Mouse (Mus musculus): ENCODE results near the gene Ralgps1.

The Ralgps1 gene

GRCm38 (mm10) chr2:33254318-33254985 lies 116.8 kb downstream of the Ralgps1 start:
- TF ChIP-seq GATA4 (IDR thresholded peaks at IDR 0.05; ENCODE audit: insufficient replicate concordance, low read length): no peak

GRCm38 (mm10) chr2:33253572-33254190 lies 117.6 kb downstream of the Ralgps1 start:
- TF ChIP-seq GATA4 (IDR thresholded peaks at IDR 0.05; ENCODE audit: insufficient replicate concordance, low read length): no peak

- no peak for TF ChIP-seq GATA4 (IDR thresholded peaks at IDR 0.05; ENCODE audit: insufficient replicate concordance, low read length)
Observed at GRCm38 (mm10) chr2:33252751-33253150, 118.5 kb downstream of the Ralgps1 start.

- TF ChIP-seq GATA4 (IDR thresholded peaks at IDR 0.05; ENCODE audit: insufficient replicate concordance, low read length): no peak
Observed at GRCm38 (mm10) chr2:33249922-33250633, 121.2 kb downstream of the Ralgps1 start.

- no peak for TF ChIP-seq GATA4 (IDR thresholded peaks at IDR 0.05; ENCODE audit: insufficient replicate concordance, low read length)
Observed at GRCm38 (mm10) chr2:33248549-33248948, 122.7 kb downstream of the Ralgps1 start.

GRCm38 (mm10) chr2:33246841-33247240 lies 124.4 kb downstream of the Ralgps1 start:
- no peak for TF ChIP-seq GATA4 (IDR thresholded peaks at IDR 0.05; ENCODE audit: insufficient replicate concordance, low read length)

- TF ChIP-seq GATA4 (IDR thresholded peaks at IDR 0.05; ENCODE audit: insufficient replicate concordance, low read length): no peak
Observed at GRCm38 (mm10) chr2:33245350-33245749, 125.9 kb downstream of the Ralgps1 start.

- no peak for TF ChIP-seq GATA4 (IDR thresholded peaks at IDR 0.05; ENCODE audit: insufficient replicate concordance, low read length)
Observed at GRCm38 (mm10) chr2:33244880-33245279, 126.4 kb downstream of the Ralgps1 start.

GRCm38 (mm10) chr2:33237581-33237980 lies 133.7 kb downstream of the Ralgps1 start:
- no peak for TF ChIP-seq GATA4 (IDR thresholded peaks at IDR 0.05; ENCODE audit: insufficient replicate concordance, low read length)

GRCm38 (mm10) chr2:33234848-33235247 lies 136.4 kb downstream of the Ralgps1 start:
- no peak for TF ChIP-seq GATA4 (IDR thresholded peaks at IDR 0.05; ENCODE audit: insufficient replicate concordance, low read length)

GRCm38 (mm10) chr2:33233856-33234255 lies 137.4 kb downstream of the Ralgps1 start:
- TF ChIP-seq GATA4 (IDR thresholded peaks at IDR 0.05; ENCODE audit: insufficient replicate concordance, low read length): no peak

- TF ChIP-seq GATA4 (IDR thresholded peaks at IDR 0.05; ENCODE audit: insufficient replicate concordance, low read length): no peak
Observed at GRCm38 (mm10) chr2:33232782-33233570, 138.3 kb downstream of the Ralgps1 start.

- TF ChIP-seq GATA4 (IDR thresholded peaks at IDR 0.05; ENCODE audit: insufficient replicate concordance, low read length): no peak
Observed at GRCm38 (mm10) chr2:33231788-33232187, 139.5 kb downstream of the Ralgps1 start.

- TF ChIP-seq GATA4 (IDR thresholded peaks at IDR 0.05; ENCODE audit: insufficient replicate concordance, low read length): no peak
Observed at GRCm38 (mm10) chr2:33230701-33231100, 140.6 kb downstream of the Ralgps1 start.

- no peak for TF ChIP-seq GATA4 (IDR thresholded peaks at IDR 0.05; ENCODE audit: insufficient replicate concordance, low read length)
Observed at GRCm38 (mm10) chr2:33228551-33228950, 142.7 kb downstream of the Ralgps1 start.
